Mouse (Mus musculus) brain, embryonic 18.5 days (tissue): Measurements from ENCODE around the gene Ccr3.
"Not testable (repeated sequence)": the region's sequence is repeated elsewhere in the genome, so short reads cannot be mapped to it uniquely, and the experiment has no call there.

Experiments used
- DNase-seq: peaks from one replicate; pipeline ENCODE4 v3.0.0-alpha.2; 2012; ENCODE audit warnings: low read depth, low spot score

The Ccr3 gene

DNA sequence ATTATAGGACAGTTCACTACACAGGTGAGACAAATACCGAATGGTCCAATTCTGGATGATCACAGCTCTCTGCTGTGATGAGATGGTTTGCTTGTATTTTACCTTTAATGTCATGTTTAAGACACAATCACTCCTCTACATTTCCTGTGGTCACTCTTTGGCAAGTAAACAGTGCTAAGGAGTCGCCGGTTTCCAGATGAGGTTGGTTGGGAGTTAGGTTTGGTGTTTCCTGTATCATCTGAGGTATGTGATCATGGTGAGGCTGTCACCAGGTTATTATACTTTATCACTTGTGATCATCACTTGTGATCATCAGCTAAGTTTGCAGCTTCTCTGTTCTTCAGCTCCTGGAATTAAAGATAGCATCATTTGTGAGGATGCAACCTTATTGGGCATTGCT lies 19.2 kb downstream of the Ccr3 start:
- DNase-seq, result no peak

DNA sequence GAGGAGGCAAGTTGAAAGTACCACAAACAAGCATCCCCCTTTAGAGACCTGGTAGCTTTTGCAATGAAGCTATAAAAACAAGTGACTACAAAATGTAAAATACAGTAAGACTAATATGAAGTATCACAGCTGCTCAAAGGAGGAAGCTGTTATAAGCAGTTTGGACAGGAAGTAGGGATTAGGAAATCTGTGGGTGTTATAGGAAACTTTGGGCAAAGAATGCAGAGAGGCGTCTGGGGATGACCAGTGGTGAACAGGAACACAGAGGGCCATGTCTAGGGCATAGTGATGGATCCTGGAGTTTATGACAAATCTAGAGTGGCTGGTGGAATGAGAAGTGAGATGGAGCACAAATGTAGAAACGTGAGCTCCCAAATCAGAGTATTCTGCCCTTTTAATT lies 31.8 kb downstream of the Ccr3 start:
- no peak for DNase-seq

DNA sequence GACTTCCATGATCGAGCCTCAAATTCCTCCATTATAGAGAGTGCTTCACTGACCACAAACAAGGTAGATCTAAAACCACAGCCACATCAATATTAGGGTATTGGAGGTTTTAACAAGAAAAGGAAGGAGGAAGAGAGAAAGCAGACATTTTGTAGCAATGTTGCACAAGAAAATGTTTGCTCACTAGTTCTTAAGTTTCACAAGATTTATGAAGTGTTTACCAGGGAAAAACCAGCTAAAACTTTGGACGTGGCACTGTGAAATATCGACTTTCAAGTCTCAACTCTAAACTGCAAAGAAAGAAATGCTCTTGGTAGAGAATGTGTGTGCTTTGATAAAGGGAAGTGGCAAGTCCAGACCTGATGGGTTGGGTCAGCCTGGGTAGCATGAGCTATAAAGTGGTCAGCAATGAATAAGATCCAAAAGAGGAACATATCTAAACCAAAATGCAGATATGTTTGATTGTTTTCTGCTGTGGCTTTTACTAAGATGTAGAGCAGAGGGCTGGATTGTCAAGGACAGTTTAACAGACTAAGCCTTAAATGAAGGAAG lies 34.5 kb downstream of the Ccr3 start:
- DNase-seq, result no peak

DNA sequence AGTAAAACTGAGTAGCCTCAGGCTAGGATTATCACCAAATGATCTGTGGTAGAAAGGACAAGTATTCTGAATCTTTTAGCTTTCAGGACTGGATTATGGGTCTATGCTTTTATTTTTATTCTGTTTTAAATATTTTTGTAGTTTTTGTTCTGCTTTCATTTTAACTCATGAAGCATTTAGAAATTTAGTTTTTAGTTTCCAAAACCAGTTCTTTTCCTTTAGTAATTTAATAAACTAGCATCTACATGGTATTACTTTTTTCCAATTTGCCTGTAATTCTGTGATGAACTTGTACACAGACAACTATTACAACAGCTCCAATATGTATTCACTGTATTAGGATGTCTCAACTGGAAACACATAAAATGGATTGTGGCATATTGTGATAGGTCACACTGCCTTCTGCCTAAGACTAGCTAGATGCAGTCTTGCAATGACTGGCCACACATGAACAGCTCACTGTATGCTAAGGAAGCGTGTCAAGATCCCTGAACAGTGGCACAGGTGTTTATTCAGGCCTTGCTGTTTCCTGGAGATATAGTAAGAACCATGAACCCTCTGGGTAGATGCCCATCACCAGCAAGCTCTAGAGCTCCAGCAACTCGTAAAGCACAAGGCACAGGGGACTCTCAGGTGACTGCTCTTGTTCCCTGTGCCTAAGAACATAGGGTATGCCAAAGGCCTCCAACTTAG lies 38.0 kb downstream of the Ccr3 start:
- no peak for DNase-seq

DNA sequence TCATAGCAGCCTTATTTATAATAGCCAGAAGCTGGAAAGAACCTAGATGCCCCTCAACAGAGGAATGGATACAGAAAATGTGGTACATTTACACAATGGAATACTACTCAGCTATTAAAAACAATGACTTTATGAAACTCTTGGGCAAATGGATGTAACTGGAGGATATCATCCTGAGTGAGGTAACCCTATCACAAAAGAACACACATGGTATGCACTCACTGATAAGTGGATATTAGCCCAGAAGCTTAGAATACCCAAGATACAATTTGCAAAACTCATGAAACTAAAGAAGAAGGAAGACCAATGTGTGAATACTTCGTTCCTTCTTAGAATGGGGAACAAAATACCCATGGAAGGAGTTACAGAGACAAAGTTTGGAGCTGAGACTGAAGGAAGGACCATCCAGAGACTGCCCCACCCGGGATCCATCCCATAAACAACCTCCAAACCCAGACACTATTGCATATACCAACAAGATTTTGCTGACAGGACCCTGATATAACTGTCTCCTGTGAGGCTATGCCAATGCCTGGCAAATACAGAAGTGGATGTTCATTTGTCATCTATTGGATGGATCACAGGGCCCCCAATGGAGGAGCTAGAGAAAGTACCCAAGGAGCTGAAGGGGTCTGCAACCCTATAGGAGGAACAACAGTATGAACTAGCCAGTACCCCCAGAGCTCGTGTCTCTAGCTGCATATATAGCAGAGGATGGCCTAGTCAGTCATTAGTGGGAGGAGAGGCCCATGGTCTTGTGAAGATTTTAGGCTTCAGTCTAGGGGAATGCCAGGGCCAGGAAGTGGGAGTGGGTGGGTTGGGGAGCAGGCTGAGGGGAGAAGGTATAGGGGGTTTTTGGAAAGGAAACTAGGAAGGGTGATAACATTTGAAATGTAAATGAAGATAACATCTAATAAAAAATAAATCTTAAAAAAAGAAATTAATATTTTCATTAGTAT lies 40.0 kb downstream of the Ccr3 start:
- not testable (repeated sequence) for DNase-seq

DNA sequence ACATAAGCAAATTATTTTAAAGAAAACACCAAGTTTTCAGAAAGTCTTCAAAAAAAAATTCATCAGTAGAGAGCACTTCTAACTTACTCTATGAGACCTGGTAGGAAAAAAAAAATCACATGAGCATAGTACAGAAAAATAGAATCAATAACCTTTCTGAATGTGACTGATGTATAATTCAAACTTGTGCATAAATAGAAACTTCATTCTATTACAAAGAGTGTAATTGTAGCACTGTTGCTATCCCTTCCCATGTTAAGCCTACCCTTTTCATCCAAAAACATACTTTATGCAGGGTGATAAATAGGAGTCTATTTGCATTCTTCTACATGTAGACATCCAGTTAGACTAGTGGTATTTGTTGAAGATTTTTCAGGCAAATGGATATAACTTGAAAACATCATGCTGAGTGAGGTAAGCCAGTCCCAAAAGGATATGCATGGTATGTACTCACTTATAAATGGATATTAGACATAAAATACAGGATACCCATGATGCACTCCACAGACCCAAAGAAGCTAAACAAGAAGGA lies 44.9 kb downstream of the Ccr3 start:
- DNase-seq, result no peak

DNA sequence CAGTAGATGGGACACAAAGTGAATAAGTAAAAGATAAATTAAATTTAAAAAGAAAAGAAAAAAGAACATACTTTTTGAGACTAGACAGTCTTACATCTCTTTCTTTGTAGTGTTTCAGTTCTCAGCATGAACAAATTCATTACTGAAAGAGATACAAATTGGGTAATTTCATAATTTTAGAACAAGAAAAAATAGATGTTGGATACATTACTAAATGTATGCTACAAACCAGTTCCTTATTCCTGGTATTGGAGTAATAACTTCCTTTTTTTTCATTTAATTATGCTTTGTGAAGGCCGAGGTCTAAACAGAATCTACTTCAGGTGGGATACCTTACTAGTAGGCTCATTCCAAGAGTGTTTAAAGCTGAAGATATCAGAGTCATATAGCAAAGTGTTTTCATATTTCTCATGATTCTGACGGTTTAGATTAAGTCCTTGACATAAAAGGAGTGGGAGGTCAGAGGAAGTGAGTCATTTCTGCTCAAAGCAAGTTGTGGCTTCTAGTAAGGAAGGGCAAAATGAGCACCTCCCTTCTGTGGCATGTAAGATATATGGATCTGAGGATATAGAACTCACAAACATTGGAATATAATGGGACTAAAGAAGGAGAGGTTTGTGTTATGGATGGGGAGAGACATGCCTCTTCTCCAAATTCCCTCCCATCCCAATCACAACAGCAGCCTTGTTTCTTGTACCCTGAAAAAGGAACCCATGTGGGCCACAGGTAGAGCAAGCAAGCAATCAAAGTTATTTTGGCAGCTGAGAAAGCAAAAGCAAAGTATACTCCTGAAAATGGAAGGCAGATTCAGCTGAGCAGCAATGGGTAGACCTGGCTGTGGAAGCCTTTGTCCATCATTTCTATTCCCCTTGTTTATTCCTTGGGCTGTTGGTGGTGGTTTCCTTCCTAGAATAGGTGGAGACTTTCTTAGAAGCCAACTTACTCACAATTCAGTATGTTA lies 46.6 kb downstream of the Ccr3 start:
- no peak for DNase-seq

DNA sequence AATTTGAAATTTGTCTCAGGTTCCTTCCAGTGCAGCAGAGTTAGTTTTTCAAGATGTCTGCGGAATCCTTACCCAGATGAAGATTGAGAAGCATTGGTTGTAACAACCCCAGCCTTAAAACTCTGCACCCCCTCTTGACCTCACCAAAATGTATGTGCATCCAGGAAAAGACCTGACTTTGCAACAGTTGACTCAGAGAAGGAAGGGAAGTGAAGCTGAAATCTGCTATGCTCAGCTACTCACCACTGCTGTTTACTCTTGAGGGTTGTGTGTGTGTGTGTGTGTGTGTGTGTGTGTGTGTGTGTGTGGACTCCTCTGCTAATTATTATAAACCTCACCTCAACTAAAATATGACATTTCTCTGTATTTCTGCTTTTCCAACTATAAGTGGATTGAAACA lies 49.7 kb downstream of the Ccr3 start:
- DNase-seq, result no peak

DNA sequence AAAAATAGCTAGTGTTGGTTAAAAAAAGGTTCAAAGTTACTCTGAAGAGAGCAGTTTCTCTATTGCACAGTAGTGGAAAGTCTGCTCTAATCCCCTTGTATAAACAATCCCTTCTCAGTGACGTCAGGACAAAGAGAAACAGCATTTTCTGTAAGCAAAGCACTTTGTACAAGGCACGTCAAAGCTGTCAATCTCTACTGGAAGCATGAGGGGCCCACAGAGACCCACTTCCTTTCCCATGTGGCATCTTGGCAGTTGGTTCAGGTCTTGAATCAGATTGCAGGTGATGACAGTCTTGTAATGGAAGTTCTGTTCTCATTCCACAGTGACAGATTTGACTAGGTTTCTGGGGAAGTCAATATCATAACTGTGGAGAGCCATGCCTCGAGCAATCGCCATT lies 58.0 kb downstream of the Ccr3 start:
- no peak for DNase-seq

DNA sequence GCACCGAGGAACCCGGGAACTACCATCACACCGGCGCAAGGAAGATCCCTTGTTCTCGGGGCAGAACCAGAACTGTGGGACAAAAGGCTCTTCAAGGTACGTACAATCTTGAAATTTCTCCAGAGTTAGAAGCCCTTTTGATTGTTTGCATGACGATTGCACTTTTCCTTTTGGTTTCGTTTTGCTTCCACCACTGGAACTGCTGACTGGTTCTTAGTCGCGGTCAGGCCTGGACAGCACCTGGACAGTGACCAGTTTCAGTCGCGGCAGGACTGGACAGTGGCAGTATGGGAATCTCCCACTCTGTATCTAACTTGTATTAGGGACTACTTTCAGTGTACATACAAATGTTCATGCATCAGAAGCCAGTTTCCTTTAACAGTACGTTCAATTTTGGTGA lies 58.7 kb downstream of the Ccr3 start:
- not testable (repeated sequence) for DNase-seq
